Mouse (Mus musculus) yolk sac, embryonic 10.5 days (tissue): ENCODE measurements around the gene Phc3.

Source experiments
- DNase-seq: peaks from one replicate; pipeline ENCODE4 v3.0.0-alpha.2; 2017; ENCODE audit warnings: low spot score

The Phc3 gene

GRCm38 (mm10) chr3:30976991-30977603 is 7.9 kb upstream of the Phc3 start:
- peak; percentile 79 for DNase-seq

- DNase-seq, result peak; percentile 48
These were observed 6.0 kb upstream of the Phc3 start for GRCm38 (mm10) chr3:30975102-30975754.

- DNase-seq, result peak; percentile 59
These were observed 603 bp downstream of the Phc3 start for GRCm38 (mm10) chr3:30968531-30969092.

DNA sequence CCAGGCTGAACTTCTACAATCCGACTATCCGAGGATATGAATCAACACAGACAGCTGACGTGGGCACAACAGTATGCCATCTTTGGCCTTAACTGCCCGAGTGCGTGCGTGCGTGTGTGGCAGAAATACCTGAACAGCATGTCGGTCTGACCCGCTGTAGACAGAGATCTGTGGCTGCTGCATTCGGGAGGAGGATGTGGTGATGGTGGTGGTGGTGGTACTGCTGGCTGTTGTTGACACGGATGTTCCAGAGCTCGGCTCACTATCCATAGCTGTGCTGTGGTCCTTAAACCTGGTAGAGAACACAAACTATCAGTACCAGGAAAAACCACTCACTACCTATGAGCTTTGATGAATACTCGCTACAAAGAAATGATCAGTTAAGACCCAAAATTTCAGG is 3.6 kb downstream of the Phc3 start:
- DNase-seq, result no peak

DNA sequence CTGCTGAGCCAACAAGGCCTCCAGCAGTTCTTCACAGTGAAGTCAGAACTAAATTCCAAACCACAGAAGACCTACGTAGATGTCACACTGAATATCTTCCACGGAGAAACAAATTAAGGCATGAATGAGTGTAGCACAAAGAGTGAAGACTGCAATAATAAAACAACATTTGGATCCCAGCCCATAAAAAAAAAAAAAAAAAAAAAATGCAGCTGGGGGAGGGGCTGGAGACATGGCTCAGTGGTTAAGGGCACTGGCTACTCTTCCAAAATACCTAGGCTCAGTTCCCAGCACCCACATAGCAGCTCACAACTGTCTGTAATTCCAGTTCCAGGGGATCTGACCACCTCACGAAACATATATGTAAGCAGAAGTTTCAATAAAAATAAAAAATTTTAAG is 5.0 kb downstream of the Phc3 start:
- no peak for DNase-seq

- no peak for DNase-seq
These were observed 6.1 kb downstream of the Phc3 start for GRCm38 (mm10) chr3:30963100-30963499.

- no peak for DNase-seq
These were observed 9.1 kb downstream of the Phc3 start for GRCm38 (mm10) chr3:30959868-30960831.

DNA sequence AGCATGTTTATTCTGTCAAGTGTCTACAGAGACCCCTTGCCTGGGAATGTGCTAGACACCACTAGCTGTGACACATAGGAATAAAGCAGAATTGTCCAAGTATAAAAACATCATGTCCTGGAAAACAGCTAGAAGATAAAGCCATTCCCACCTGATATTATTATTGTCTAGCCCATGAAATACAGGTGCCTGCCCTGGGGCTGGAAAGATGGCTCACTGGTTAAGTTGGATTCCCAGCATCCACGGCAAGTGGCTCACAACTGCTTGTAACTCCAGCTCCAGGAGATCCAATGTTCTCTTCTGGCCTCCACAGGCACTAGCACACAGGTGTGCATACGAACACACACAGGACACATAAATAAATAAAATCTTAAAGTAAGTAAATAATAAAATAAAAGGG is 10.5 kb downstream of the Phc3 start:
- DNase-seq, result no peak

GRCm38 (mm10) chr3:30956327-30956726 is 12.9 kb downstream of the Phc3 start:
- no peak for DNase-seq

DNA sequence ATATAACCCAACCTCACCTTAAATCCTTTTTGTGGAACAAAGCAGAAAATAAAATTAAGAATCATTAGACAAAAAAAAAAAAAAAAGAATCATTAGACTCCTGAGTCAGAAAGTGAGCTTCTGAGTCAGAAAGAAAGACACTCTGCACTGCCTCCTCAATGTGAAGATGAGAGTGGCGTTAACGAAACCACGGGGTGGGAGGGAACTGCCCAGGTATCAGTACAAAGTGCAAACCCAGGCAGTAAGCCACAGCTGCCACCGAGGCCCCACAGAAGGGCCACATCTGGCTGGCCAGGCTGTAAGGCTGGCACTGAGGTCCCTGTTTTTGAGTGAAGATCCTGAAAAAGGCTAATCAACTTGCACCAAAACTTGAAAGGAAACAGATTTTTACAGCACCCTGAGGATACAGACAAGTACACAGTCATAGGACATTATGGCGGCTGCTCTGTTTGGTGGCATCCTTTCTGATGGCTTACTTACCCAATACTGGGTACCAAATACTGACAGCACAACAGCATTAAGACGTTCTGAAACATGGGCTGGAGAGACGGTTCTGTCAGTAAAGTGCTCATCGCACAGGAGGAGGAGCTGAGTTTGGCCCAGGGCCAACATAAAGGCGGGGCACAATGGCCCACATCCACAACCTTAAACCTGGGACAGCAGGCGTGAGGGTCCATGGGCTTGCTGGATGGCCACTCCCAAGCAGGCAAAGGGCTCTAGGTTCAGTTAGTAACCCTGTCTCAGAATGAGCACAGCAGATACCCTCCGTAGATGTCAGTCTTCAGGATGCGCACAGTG is 16.7 kb downstream of the Phc3 start:
- no peak for DNase-seq

- DNase-seq, result no peak
These were observed 17.6 kb downstream of the Phc3 start for GRCm38 (mm10) chr3:30951652-30952051.

DNA sequence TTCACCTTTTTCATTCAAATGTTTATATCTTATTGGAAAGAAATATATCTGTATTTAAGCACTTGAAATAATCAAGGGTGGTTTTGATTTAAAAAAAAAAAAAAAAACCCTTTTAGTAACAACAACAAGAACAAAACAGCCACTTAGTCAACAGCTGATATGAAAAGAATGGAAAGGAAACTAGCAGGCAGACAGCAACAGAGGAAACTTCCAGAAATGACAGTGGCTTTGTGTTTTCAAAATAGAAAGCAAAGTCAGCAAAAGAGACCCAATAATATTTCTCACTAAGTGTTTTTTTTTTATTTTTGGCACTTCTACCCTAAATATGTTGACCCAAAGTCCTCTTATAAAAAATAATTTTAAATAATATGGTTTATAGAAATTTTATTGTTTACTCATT is 34.8 kb downstream of the Phc3 start:
- DNase-seq, result no peak

DNA sequence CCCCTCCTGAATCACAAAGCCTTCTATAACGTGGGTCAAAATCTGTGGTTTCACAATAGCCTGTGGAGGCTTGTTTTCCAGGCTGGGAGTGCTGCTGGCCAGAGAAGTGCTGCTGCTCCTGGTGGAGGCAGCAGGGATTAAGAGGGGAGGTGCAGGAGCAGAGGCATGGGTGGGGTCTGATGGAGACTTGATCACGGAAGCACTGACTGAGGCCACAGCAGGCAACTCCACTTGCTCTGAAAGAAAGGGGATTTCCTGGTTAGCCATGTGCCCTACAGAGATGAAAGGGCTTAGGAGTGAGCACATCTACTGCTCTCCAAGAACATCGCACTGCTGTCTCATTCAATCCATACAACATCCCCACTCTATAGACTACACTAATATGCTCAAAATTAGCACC is 39.4 kb downstream of the Phc3 start:
- no peak for DNase-seq

- DNase-seq, result no peak
These were observed 41.6 kb downstream of the Phc3 start for GRCm38 (mm10) chr3:30927664-30928063.

- peak; percentile 40 for DNase-seq
These were observed 52.1 kb downstream of the Phc3 start for GRCm38 (mm10) chr3:30917160-30917559.

GRCm38 (mm10) chr3:30904658-30905057 is 64.6 kb downstream of the Phc3 start:
- DNase-seq, result no peak

DNA sequence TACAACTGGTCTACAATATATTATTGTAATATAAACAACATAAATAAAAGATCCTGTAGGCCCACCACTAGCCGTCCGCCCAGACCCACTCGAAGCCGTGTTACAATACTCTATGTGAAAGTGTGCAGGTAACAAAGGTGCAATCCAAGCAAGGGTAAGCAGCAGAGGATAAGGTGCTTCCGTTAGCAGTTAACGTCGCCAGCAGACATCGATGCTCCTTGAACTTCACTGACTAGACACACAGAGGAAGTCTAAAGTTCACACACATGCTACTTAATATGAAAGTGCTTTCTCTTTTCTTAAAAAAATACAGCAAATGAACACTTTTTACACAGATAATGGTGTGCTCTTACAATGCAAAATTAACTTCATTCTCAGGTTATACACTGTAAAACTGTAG is 69.8 kb downstream of the Phc3 start:
- DNase-seq, result no peak

- no peak for DNase-seq
These were observed 72.5 kb downstream of the Phc3 start for GRCm38 (mm10) chr3:30896721-30897120.

DNA sequence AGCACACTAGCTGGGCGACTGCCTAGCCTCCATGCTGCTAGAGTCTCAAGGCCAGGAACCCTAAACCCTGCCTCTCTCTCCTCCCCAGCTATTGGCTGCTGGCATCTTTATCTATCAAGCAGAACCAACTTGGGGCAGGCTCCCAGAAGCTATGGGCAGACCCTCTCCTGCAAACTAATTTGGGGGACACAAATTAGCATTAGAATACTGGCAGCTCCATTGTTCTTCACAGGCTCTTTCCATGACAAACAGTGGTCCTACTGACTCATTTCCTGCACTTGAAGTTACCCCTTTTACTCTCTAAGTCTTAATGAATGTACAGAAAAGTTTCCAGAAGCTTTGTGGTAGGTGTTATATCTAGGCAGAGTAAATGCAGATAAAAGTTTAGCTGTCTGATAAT is 80.2 kb downstream of the Phc3 start:
- no peak for DNase-seq

- DNase-seq, result no peak
These were observed 81.8 kb downstream of the Phc3 start for GRCm38 (mm10) chr3:30887449-30887848.

DNA sequence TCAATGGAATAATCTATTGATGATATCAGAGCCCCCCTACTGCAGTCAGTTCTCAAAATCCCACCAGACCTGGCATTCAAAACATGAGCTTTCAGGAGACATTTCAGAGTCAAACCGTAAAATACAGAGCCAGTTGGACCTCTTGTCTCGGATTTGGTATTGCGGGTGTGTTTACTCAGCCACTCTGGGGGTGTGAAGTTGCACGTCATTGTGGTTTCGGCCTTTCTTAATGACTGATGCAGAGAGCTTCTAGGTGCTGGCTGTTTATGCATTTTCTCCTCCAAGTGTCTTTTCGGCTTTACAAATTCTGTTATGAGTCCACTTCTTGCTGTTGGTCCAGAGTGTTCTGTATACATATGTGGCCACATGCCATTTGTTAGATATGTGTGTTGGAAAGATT is 92.5 kb downstream of the Phc3 start:
- DNase-seq, result no peak

DNA sequence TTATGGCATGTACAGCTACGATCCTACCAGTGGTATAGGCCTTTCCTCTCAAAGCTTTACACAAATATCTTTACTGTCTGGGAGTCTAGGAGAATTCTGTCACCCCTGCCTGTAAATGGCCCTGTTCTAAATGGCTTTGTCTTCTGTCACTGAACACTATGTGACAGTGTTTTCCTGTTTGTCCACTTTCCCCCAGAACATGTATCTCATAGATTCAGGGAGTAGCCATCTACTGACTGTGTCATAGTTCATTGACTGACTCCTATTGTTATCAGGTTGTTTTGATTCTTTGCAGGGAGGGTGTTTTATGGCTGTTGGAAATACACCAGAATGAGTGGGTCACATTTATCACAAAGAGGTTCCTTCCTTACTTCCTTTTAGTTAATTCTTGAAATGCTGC is 99.2 kb downstream of the Phc3 start:
- no peak for DNase-seq
